Mouse (Mus musculus): ENCODE data around the gene Fmnl2.

- TF ChIP-seq CTCF (IDR thresholded peaks at IDR 0.05; ENCODE audit: extremely low read depth, insufficient read depth, insufficient read length, insufficient replicate concordance): no peak
- no peak for TF ChIP-seq POLR2A (IDR thresholded peaks at IDR 0.05; ENCODE audit: low read depth, low read length)
Observed at GRCm38 (mm10) chr2:52928401-52928800, 70.7 kb downstream of the Fmnl2 start.
